Mouse (Mus musculus) liver, postnatal 0 days (tissue): ENCODE data around the gene Sf3b3. TPM values are rescaled to one million over a fixed set of nuclear protein-coding genes. Genes with fewer than 3 reads are reported as not detected.

Source experiments
- ATAC-seq: fragments of 200-750 bp; cut with Nextera tagmentation; 2 replicates; pipeline ENCODE4 v1.8.0; 2017; ENCODE audit warnings: mild to moderate bottlenecking, moderate library complexity
- DNase-seq: peaks from one replicate; pipeline ENCODE4 v3.0.0-alpha.2; 2016
- H3K27ac ChIP-seq: fragments of 300-500 bp; sonication (generic); 2 replicates; pipeline ENCODE4 v1.5.1; 2014; ENCODE audit warnings: antibody characterized with exemption, moderate library complexity, mild to moderate bottlenecking, low read depth
- H3K27me3 ChIP-seq: fragments of 300-500 bp; sonication (generic); 2 replicates; pipeline ENCODE4 v1.6.1; 2014; ENCODE audit warnings: low read length, control low read depth, mixed read lengths; ENCODE audit not compliant: insufficient read depth
- H3K36me3 ChIP-seq: fragments of 300-500 bp; sonication (generic); replicated peaks from 2 replicates; pipeline ENCODE4 v1.6.1; 2014; ENCODE audit warnings: mild to moderate bottlenecking, control low read depth, low read length, moderate library complexity, mixed read lengths; ENCODE audit not compliant: insufficient read depth
- H3K4me1 ChIP-seq: fragments of 300-500 bp; sonication (generic); 2 replicates; pipeline ENCODE4 v1.6.1; 2014; ENCODE audit warnings: antibody characterized with exemption, mild to moderate bottlenecking, control low read depth; ENCODE audit not compliant: insufficient read depth
- H3K4me2 ChIP-seq: fragments of 300-500 bp; sonication (generic); 2 replicates; pipeline ENCODE4 v1.6.1; 2014; ENCODE audit warnings: low read depth, mild to moderate bottlenecking, low read length, moderate library complexity, mixed read lengths
- H3K4me3 ChIP-seq: fragments of 300-500 bp; sonication (generic); 2 replicates; pipeline ENCODE4 v1.5.1; 2014; ENCODE audit warnings: low read depth, low read length
- H3K9ac ChIP-seq: fragments of 300-500 bp; sonication (generic); replicated peaks from 2 replicates; pipeline ENCODE4 v1.6.1; 2014; ENCODE audit warnings: mild to moderate bottlenecking, moderate library complexity
- H3K9me3 ChIP-seq: fragments of 300-500 bp; sonication (generic); 2 replicates; pipeline ENCODE4 v1.6.1; 2016; ENCODE audit warnings: mild to moderate bottlenecking, control low read depth, low read length, mixed read lengths
- CTCF ChIP-seq: sonication (generic); IDR thresholded peaks from 2 replicates; pipeline ENCODE4 v1.5.1; 2016; ENCODE audit warnings: antibody characterized with exemption, low read depth
- EP300 ChIP-seq: IDR thresholded peaks from 2 replicates; pipeline ENCODE4 v1.6.1; 2016; ENCODE audit warnings: antibody characterized with exemption, low read depth, mild to moderate bottlenecking
- WGBS: fragments of 180-500 bp; shearing (Covaris S2); extraction: QIAGEN DNeasy Blood & Tissue Kit; methylation state at CpG from one replicate; pipeline ENCODE4 v1.1.7; 2014; ENCODE audit not compliant: insufficient replicate concordance; 5-methylcytosine and 5-hydroxymethylcytosine counted together
- polyA plus RNA-seq: library from polyadenylated mRNA; unstranded; fragments of >200 nt; fragmentation: Nextera tagmentation; extraction: Ambion mirVana; gene quantifications from 2 replicates; pipeline ENCODE4 v1.2.1, GENCODE M21; 2015

Sf3b3 gene
- polyA plus RNA-seq, 1 experiment from 2014 or later = 31.2 TPM

DNA sequence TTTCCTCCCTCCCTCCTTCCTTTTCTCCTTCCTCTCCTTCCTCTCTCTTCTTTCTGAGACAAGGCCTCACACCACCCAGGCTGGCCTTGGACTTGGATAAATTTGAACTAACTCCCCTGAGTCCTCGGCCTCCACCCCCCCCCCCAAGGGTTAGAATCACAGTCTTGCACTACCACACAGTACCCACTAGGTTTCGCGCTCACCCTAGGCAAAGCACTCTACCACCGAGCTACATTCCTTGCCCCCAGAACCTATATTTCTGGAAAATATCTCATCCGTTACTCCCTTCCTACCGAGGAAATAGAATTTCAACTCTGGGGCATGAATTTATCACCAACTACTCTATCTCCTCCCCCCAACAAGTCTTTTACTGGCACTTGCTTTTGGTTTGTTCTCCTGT, 84.6 kb downstream of the Sf3b3 start:
- ATAC-seq = no peak
- peak; percentile 38 for TF ChIP-seq CTCF
- TF ChIP-seq EP300 = no peak

DNA sequence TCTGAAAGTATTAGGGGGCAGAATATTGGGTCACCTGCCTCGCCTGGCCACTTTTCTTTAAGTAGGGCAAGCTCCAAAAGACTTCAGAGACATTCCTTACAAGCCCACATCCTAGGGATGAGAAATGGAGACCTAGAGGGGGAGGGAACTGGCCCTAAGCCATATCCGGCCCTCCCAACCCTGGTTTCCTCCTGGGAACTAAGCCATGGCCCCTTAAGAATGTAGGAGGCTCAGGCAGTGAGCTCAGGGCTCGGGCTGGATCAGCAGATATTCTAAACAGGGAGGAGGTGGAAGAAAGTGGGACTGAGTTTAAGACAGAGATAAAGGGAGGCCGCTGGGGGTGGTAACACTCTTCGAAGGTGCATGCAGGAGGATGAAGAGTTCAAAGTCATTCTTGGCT, 85.4 kb downstream of the Sf3b3 start:
- WGBS = 42% methylated on average over 5 of the region's 5 CpGs
- H3K36me3 ChIP-seq = no peaks in the 10 kb centered on the region
- H3K9ac ChIP-seq = no peak overlapping the region
- no peaks in the 10 kb centered on the region for H3K9me3 ChIP-seq
- no peaks in the 10 kb centered on the region for H3K27me3 ChIP-seq
- no peaks in the 10 kb centered on the region for H3K4me1 ChIP-seq
- ATAC-seq (no peak), DNase-seq (no peak)
- no peak for TF ChIP-seq CTCF
- TF ChIP-seq EP300 = no peak
- H3K27ac ChIP-seq = 0 out of 2 replicates have a peak overlapping the region, but pooled peaks have one; percentile 12
- H3K4me2 ChIP-seq = no peak overlapping the region
- no peak overlapping the region for H3K4me3 ChIP-seq

More for the DNA sequence above, 84.6 kb downstream of the Sf3b3 start:
- 62% methylated on average over 6 of the region's 6 CpGs for WGBS
- H3K9me3 ChIP-seq = no peaks in the 10 kb centered on the region
- no peaks in the 10 kb centered on the region for H3K4me1 ChIP-seq
- H3K27me3 ChIP-seq = no peaks in the 10 kb centered on the region
- H3K4me3 ChIP-seq = no peak overlapping the region
- H3K27ac ChIP-seq = no peak overlapping the region
- no peak overlapping the region for H3K9ac ChIP-seq
- no peak for DNase-seq
- no peak overlapping the region for H3K4me2 ChIP-seq
- no peaks in the 10 kb centered on the region for H3K36me3 ChIP-seq

DNA sequence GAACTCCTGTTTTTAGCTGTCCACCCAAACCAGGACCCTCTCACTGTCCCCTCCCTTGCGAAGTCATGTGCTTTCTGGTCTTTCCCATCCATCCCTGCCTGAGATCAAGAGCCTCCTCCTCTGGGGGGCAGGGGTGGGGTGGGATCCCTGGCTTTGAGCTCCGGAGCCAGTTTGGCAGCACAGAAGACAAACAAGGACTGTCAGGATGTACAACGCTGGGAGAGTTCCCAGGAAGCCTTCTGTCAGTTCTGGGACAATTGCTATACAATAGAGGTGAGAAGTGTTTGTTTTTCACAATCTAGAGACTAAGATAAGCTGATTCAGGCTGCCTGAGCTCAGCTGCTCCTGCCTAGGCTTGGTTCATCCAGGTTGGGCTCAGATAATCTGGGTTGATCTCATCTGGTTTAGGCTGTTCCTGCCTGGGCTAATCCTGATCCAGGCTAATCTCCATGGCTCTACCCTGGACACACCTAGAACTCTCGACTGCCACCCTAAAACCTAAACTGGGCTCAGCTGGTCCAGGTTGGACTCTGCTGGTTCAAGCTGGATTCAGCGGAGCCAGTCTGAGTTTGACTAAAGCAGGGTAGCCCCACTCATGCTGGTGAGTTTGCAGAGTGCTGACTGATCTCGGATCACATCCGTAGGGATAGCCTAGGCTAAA, 86.2 kb downstream of the Sf3b3 start:
- H3K4me2 ChIP-seq = no peak overlapping the region
- no peaks in the 10 kb centered on the region for H3K27me3 ChIP-seq
- TF ChIP-seq EP300 (no peak), CTCF (no peak)
- H3K9me3 ChIP-seq = no peaks in the 10 kb centered on the region
- ATAC-seq (no peak), DNase-seq (no peak)
- H3K9ac ChIP-seq = no peak overlapping the region
- no peak overlapping the region for H3K27ac ChIP-seq
- H3K4me3 ChIP-seq = no peak overlapping the region
- no peaks in the 10 kb centered on the region for H3K4me1 ChIP-seq
- no peaks in the 10 kb centered on the region for H3K36me3 ChIP-seq
- 53% methylated on average over 7 of the region's 7 CpGs for WGBS

Other genes with a start within 250 kb of the Sf3b3 start
- 5.5 and 6.5 TPM in 2 replicates for gene Vac14, start 228.2 kb downstream of the Sf3b3 start, polyA plus RNA-seq
- 0.95 and 1.2 TPM in 2 replicates for gene Mtss1l, start 125.3 kb downstream of the Sf3b3 start, polyA plus RNA-seq
- gene Il34, start 40.9 kb downstream of the Sf3b3 start, polyA plus RNA-seq = 0.47 and 0.91 TPM in 2 replicates
- gene Cog4, start 187 bp downstream of the Sf3b3 start, polyA plus RNA-seq = 22.5 and 22.7 TPM in 2 replicates
- gene Fuk, start 55.7 kb upstream of the Sf3b3 start, polyA plus RNA-seq = 1.9 and 2.2 TPM in 2 replicates
- gene St3gal2, start 73.1 kb upstream of the Sf3b3 start, polyA plus RNA-seq = 8.1 and 10.1 TPM in 2 replicates
- gene Ddx19a, start 151.0 kb upstream of the Sf3b3 start, polyA plus RNA-seq = 6.9 and 7.0 TPM in 2 replicates
- 3.5 and 3.9 TPM in 2 replicates for gene Ddx19b, start 185.0 kb upstream of the Sf3b3 start, polyA plus RNA-seq
- 23.1 and 26.0 TPM in 2 replicates for gene Aars, start 186.4 kb upstream of the Sf3b3 start, polyA plus RNA-seq
- 6.1 and 7.0 TPM in 2 replicates for gene Exosc6, start 209.6 kb upstream of the Sf3b3 start, polyA plus RNA-seq
- not detected in 2 replicates for gene Clec18a, start 245.6 kb upstream of the Sf3b3 start, polyA plus RNA-seq
- gene Pdpr, start 247.8 kb upstream of the Sf3b3 start, polyA plus RNA-seq = 2.0 and 3.3 TPM in 2 replicates